Mouse (Mus musculus) lung, embryonic 16.5 days (tissue): ENCODE measurements around the gene Haus7. TPM values are rescaled to one million over a fixed set of nuclear protein-coding genes. Genes with fewer than 3 reads are reported as not detected.
A peak's percentile ranks its signal among the peaks of the same experiment; 100 is the strongest.
"Not testable (repeated sequence)": the region's sequence is repeated elsewhere in the genome, so short reads cannot be mapped to it uniquely, and the experiment has no call there.

Experiments used
- ATAC-seq: fragments of 200-750 bp; cut with Nextera tagmentation; 2 replicates; pipeline ENCODE4 v1.8.0; 2017; ENCODE audit warnings: low read depth, mild to moderate bottlenecking, moderate library complexity
- H3K27ac ChIP-seq: fragments of 300-500 bp; sonication (generic); 2 replicates; pipeline ENCODE4 v1.5.1; 2014; ENCODE audit warnings: mild to moderate bottlenecking, control low read depth, low read length
- H3K27me3 ChIP-seq: fragments of 300-500 bp; sonication (generic); 2 replicates; pipeline ENCODE4 v1.6.1; 2014; ENCODE audit warnings: low read depth, low read length, mixed read lengths; ENCODE audit not compliant: control insufficient read depth, insufficient read depth
- H3K36me3 ChIP-seq: fragments of 300-500 bp; sonication (generic); 2 replicates; pipeline ENCODE4 v1.6.1; 2014; ENCODE audit warnings: low read length; ENCODE audit not compliant: control insufficient read depth, insufficient read depth
- H3K4me1 ChIP-seq: fragments of 300-500 bp; sonication (generic); replicated peaks from 2 replicates; pipeline ENCODE4 v1.6.1; 2014; ENCODE audit warnings: low read length, mixed read lengths; ENCODE audit not compliant: control insufficient read depth, insufficient read depth
- H3K4me2 ChIP-seq: fragments of 300-500 bp; sonication (generic); 2 replicates; pipeline ENCODE4 v1.6.1; 2014; ENCODE audit warnings: low read depth, low read length, control low read depth
- H3K4me3 ChIP-seq: fragments of 300-500 bp; sonication (generic); 2 replicates; pipeline ENCODE4 v1.5.1; 2014; ENCODE audit warnings: mild to moderate bottlenecking, low read length, control low read depth
- H3K9ac ChIP-seq: fragments of 300-500 bp; sonication (generic); 2 replicates; pipeline ENCODE4 v1.6.1; 2014; ENCODE audit warnings: low read length, control low read depth
- H3K9me3 ChIP-seq: fragments of 300-500 bp; sonication (generic); 2 replicates; pipeline ENCODE4 v1.6.1; 2016; ENCODE audit warnings: low read length; ENCODE audit not compliant: control insufficient read depth
- WGBS: fragments of 180-500 bp; shearing (Covaris S2); extraction: QIAGEN DNeasy Blood & Tissue Kit; methylation state at CpG from one replicate; pipeline ENCODE4 v1.1.7; 2014; 5-methylcytosine and 5-hydroxymethylcytosine counted together
- polyA plus RNA-seq: library from polyadenylated mRNA; unstranded; fragments of >200 nt; fragmentation: Nextera tagmentation; extraction: Ambion mirVana; gene quantifications from 2 replicates; pipeline ENCODE4 v1.2.1, GENCODE M21; 2015

The Haus7 gene
- polyA plus RNA-seq, 1 experiment from 2014 or later: 54.2 TPM

DNA sequence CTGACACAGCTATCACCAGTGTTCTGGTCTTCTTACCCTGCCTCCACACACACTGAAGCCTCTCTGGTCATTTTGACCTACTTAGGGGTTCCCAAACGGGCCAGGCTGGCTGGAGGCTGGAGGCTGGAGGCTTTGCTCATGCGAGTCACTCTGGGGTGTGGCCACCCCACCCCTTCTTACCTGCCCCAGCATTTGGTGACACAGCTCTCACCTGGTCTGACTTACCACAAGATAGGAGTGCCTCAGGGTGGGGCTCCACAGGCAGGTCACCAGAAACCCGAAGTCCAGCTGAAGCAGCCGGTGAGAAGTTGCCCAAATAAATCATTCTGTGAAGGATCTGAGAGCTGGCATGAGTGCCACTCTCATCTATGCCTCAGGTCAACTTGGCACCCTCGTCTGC, 26.0 kb downstream of the Haus7 start:
- no peak overlapping the region for H3K4me2 ChIP-seq
- 66% methylated on average over 5 of the region's 5 CpGs for WGBS
- H3K36me3 ChIP-seq: no peaks in the 10 kb centered on the region
- H3K27me3 ChIP-seq: no peaks in the 10 kb centered on the region
- no peak overlapping the region for H3K4me3 ChIP-seq
- H3K4me1 ChIP-seq: no peaks in the 10 kb centered on the region
- ATAC-seq: no peak
- no peak overlapping the region for H3K9ac ChIP-seq
- no peak overlapping the region for H3K27ac ChIP-seq
- no peaks in the 10 kb centered on the region for H3K9me3 ChIP-seq

DNA sequence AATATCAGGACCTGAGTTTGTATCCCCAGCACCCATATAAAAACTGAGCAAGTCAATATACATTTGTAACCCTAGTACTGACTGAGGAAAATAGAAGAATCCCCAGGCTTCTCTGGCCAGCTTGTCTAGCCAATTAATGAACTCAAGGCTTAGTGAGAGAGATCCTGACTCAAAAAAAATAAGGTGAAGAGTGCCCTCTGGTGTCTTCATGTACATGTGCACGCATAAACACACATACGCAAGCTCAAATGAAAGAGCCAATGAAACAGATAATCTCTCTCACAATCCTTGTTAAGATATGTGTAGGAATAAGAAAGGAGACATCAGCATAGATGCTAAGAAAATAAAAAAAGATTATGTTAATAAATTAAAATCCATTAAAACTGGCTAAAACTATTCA, 28.8 kb downstream of the Haus7 start:
- Histone ChIP-seq H3K9ac (no peak overlapping the region), H3K4me2 (no peak overlapping the region), H3K4me1 (no peaks in the 10 kb centered on the region), H3K4me3 (no peak overlapping the region), H3K36me3 (no peaks in the 10 kb centered on the region), H3K27ac (no peak overlapping the region), H3K27me3 (no peaks in the 10 kb centered on the region), H3K9me3 (no peaks in the 10 kb centered on the region)
- WGBS: 66% methylated on average over 2 of the region's 2 CpGs
- no peak for ATAC-seq

DNA sequence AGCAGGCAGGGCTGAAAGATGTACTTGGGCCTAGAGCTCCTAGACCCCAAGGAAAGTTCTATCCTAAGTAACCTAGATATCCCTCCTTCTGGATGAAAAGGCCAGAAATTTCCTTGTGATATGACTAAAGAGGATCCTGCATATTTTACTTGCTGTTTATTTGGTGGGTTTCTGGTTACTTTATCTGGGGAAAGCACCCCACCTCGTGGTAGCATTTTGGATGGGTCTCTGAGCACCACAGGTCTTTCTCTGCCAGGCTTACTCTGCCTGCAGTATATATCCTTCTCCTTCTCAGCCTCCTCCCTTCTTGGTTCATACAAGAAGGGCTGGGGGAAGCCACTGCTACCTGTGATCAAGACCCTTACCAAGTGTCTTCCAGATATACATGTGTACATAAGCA, 46.1 kb downstream of the Haus7 start:
- no peak overlapping the region for H3K4me3 ChIP-seq
- peaks cover 3% of the 10 kb centered on the region for H3K27me3 ChIP-seq
- no peaks in the 10 kb centered on the region for H3K4me1 ChIP-seq
- H3K9me3 ChIP-seq: no peaks in the 10 kb centered on the region
- WGBS: 25% methylated on average over 1 of the region's 1 CpGs
- ATAC-seq: no peak
- no peak overlapping the region for H3K9ac ChIP-seq
- H3K27ac ChIP-seq: no peak overlapping the region
- no peaks in the 10 kb centered on the region for H3K36me3 ChIP-seq
- H3K4me2 ChIP-seq: no peak overlapping the region

DNA sequence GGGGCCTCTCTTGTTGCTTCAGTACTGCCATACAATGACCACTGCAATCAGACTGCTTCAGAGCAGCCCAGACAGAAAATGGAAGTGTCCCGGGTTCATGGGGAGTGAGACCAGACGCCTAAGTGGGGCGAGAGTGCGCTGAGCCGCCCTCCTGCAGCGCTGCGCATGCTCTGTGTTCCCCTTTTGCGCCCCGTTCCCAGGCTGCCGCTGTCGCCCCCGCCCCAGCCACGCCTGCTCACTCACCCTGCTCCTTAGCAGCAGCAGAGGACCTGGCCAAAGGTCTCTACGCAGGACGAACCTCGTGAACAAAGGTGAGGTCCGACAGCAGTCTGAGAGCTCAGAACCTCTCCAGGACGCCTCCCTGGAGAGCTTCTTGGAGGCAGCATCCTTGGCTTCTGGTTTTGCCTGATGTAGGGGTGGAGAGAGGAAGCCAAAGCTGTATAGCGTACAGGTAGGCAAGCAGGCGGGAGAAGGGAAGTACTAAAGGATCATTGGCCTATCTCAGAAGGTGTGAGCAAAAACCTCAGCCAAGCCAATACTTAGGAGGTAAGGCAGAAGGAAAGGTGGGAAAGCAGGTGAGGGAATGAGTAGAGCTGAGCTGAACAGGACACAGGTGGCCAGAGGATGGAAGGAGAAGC, 47.8 kb downstream of the Haus7 start, which contains the start of gene Zfp92:
Zfp92 (plus strand) TSS at position 217 of the 638 bp plus-strand sequence.
- Histone ChIP-seq H3K4me1 (no peaks in the 10 kb centered on the region), H3K36me3 (no peaks in the 10 kb centered on the region), H3K4me3 (peak within 1 kb of the TSS; percentile 30), H3K4me2 (peak within 1 kb of the TSS; percentile 47), H3K27me3 (peaks cover 3% of the 10 kb centered on the region), H3K27ac (no peak within 1 kb of the TSS), H3K9me3 (no peaks in the 10 kb centered on the region), H3K9ac (no peak within 1 kb of the TSS)
- no peak for ATAC-seq
- 13% methylated on average over 20 of the region's 20 CpGs for WGBS

DNA sequence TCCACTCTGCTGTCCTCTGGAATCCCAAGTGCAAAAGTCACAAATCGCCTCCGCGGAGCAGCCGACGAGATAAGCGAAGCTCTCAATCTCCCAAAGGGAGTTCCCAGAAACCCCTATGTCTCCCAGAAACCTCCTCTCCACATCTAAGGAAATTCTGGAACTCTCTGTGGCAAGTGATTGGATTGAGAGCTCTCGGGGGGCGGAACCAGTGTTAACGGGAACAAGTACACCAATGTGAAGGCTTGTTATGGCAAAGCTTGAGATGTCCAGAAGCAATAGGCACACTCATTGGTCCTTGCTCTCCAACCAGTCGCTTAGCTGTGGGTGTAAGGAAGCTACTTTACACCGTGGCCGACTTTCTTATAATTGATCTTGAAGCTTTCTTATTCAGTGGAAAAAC, 57.2 kb downstream of the Haus7 start:
- Histone ChIP-seq H3K9me3 (no peaks in the 10 kb centered on the region), H3K27ac (no peak overlapping the region), H3K4me1 (no peaks in the 10 kb centered on the region), H3K36me3 (no peaks in the 10 kb centered on the region), H3K4me2 (no peak overlapping the region), H3K4me3 (no peak overlapping the region), H3K27me3 (no peaks in the 10 kb centered on the region; the same call in 1 of the 2 replicates), H3K9ac (no peak overlapping the region)
- 89% methylated on average over 12 of the region's 12 CpGs for WGBS
- ATAC-seq: no peak

DNA sequence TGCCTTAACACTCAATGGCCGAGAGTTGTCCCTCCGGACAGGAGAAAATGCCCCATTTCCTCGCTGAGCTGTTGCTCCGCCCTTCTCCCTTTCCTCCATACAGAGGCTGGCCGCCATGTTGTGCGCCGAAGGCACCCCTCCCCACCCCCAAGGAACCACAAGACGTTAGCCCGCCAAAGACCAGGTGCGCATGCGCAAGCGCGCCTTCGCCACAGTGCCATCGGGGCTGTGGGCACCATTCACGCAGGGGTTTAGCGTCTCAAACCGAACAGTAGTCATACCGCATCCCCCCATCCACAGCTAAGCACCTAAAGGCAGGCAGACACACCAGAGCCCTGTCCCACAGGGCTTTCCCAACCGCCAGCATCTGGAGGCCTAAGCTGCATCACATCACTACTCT, 57.9 kb downstream of the Haus7 start:
- 86% methylated on average over 19 of the region's 20 CpGs for WGBS
- no peak overlapping the region for H3K4me2 ChIP-seq
- no peak overlapping the region for H3K4me3 ChIP-seq
- no peaks in the 10 kb centered on the region for H3K4me1 ChIP-seq
- H3K9ac ChIP-seq: no peak overlapping the region
- no peaks in the 10 kb centered on the region for H3K9me3 ChIP-seq
- no peaks in the 10 kb centered on the region for H3K36me3 ChIP-seq
- no peak overlapping the region for H3K27ac ChIP-seq
- ATAC-seq: no peak
- H3K27me3 ChIP-seq: no peaks in the 10 kb centered on the region; the same call in 1 of the 2 replicates

DNA sequence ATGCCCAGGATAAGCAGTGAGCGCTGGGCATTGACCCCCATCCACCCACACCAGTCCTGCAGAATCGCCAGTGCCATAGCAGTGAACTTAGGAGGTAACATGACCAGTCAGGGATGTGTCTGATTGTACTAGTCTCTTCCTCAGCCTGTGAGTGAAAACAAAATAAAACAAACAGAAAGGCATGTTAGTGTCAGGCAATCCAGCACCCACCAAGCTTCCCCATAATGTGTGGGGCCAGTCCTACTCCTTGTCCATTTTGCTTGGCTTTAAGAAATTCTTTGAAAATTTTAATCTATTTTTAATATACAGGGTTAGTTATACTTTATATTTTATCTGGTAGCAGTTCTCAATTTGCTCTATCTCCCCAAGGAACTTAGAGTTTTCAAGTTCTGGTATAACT, 60.2 kb downstream of the Haus7 start, which contains the start of gene Gm18336:
Gm18336 (minus strand) TSS at position 101 of the 400 bp plus-strand sequence.
- H3K4me2 ChIP-seq, H3K4me1 ChIP-seq, ATAC-seq, H3K27ac ChIP-seq, H3K36me3 ChIP-seq, H3K4me3 ChIP-seq, H3K9me3 ChIP-seq, H3K27me3 ChIP-seq, H3K9ac ChIP-seq: not testable (repeated sequence)
- 80% methylated on average over 1 of the region's 2 CpGs for WGBS

DNA sequence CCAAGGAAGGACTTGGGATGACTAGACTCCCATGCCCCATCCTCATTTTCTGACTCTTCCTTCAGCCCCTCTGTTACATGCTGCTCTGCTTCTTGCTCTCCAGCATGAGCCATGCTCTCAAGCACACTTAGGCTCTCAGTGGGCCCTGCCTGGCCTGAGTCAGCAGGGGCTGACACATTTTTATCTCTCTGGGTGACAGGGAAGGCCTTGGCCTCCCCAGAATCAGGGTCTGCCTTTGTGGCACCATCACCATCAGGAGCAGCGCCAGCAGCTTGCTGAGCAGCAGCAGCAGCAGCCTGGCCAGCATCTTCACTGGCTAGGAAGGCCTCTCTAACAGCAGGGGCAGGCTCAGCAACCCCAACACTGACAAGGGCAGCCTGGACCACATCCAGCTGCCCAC, 62.4 kb downstream of the Haus7 start:
- H3K9ac ChIP-seq: no peak overlapping the region

DNA sequence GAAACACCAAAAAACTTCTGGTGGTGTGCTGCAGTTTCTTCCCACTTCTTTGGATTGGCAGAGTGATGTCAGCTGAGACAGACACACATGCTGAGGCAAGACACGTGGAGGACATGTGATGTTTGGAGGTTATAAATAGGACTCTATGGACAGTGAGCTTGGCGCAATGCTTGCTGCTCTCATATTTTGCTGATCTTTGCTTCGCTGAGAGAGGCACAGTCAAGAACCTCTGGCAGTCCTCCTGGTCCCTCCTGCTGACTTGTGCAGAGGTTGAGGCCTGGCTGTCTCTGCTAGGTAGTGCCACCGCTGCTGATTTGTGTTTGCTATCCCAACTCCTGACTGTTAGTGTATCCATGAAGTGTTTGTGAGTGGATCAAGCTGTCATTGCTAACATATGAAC, 67.4 kb downstream of the Haus7 start:
- Histone ChIP-seq H3K4me1 (no peaks in the 10 kb centered on the region), H3K4me3 (no peak overlapping the region), H3K9ac (no peak overlapping the region), H3K27ac (no peak overlapping the region), H3K9me3 (no peaks in the 10 kb centered on the region), H3K27me3 (no peaks in the 10 kb centered on the region), H3K36me3 (no peaks in the 10 kb centered on the region), H3K4me2 (no peak overlapping the region)
- no peak for ATAC-seq
- 74% methylated on average over 4 of the region's 4 CpGs for WGBS

More for the DNA sequence above, 62.4 kb downstream of the Haus7 start:
- 75% methylated on average over 1 of the region's 1 CpGs for WGBS
- H3K36me3 ChIP-seq: no peaks in the 10 kb centered on the region
- no peak overlapping the region for H3K4me2 ChIP-seq
- no peaks in the 10 kb centered on the region for H3K27me3 ChIP-seq
- no peaks in the 10 kb centered on the region for H3K9me3 ChIP-seq
- no peaks in the 10 kb centered on the region for H3K4me1 ChIP-seq
- no peak overlapping the region for H3K27ac ChIP-seq
- ATAC-seq: no peak
- no peak overlapping the region for H3K4me3 ChIP-seq
